Mouse (Mus musculus) lung, adult 10 weeks (tissue): ENCODE measurements around the gene Serpina1a. TPM values are rescaled to one million over a fixed set of nuclear protein-coding genes. Genes with fewer than 3 reads are reported as not detected.

Experiments used
- polyA plus RNA-seq: library from polyadenylated mRNA; stranded (reverse); fragments of 350-450 nt; fragmentation: Illumina TruSeq; extraction: RNeasy Lipid Tissue Mini Kit (QIAGEN cat#74804); gene quantifications from one replicate; pipeline ENCODE4 v1.2.3, GENCODE M21; 2014; ENCODE audit warnings: low read depth, low replicate concordance; ENCODE audit not compliant: insufficient read depth

Gene Serpina1a
- 0.21 TPM for polyA plus RNA-seq

DNA sequence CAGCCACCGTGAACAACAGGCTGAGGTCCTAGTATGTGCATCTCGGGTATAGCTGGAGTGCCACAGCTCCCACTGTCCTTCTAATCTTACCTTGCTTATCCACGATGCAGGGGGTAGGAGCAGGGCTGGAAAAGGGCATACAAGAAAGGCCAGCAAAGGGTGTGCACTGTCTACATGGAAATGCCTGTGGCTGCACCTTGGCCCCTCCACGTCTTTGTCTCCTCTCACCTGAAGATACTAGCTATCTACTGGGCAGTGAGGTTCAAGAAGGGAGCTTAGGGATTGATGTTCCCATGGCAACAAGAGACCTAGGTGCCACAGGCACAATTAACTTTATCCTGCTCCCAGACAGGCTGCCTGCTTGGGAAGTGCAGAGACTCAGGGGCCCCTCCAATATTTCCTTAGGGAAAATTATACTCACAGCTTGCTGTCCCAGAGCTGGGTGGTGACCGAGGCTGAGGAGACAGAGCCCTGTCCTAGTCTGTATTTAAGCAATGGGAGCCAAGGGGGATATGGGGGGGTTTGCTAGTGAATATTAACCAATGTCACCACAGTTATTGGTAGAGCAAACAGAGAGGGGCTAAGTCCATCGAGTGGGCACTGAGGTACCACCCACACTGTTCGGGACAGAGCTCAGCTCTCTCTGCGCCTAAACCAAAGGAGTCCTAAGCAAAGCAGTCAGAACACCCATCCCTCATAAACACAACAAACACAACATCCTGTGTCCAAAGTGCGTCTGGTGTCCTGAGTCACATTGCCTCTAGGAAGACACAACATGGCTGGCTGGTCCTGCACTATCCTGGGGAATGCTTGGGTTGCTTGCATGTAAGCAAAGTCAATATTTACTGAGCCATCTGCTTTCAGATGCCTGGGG, at the start of gene Serpina1a:
Serpina1a (minus strand) TSS at position 462 of the 874 bp plus-strand sequence.

GRCm38 (mm10) chr12:103904837-103905340, 41.5 kb upstream of the Serpina1a start, which contains the start of gene Serpina1c:
Gene Serpina1c (minus strand): TSS chr12:103904887.

DNA sequence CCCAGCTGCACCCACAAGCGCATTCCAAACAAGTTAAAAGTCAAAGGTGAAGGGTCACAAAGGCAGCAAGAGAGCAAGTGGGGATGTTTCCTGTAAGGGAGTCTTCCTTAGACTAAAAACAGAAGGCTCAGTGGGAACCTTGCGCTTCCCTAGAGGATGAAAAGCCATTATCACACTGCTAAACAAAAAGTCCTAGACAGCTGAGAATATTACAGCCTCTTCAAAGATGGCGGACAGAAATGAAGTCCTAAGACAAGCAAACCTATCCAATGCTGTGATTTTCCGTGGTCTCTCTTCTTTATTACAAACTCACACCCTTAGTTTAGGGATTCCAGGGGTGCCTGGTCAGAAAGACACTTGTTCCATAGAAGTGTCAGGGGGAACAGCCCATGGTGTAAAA, 33.1 kb downstream of the Serpina1a start, which contains the start of gene Serpina1b:
Serpina1b (minus strand) TSS at position 101 of the 400 bp plus-strand sequence.

Other genes starting within 250 kb of the Serpina1a start
- gene Serpina10, start 232.1 kb downstream of the Serpina1a start, polyA plus RNA-seq = 0.50 TPM
- not detected for gene Serpina6, start 206.3 kb downstream of the Serpina1a start, polyA plus RNA-seq
- gene Serpina16, start 187.4 kb downstream of the Serpina1a start, polyA plus RNA-seq = not detected
- not detected for gene Serpina1f, start 168.0 kb downstream of the Serpina1a start, polyA plus RNA-seq
- not detected for gene Serpina1d, start 90.0 kb downstream of the Serpina1a start, polyA plus RNA-seq
- 0.28 TPM for gene Serpina1b, start 33.2 kb downstream of the Serpina1a start, polyA plus RNA-seq
- not detected for gene Serpina1c, start 41.3 kb upstream of the Serpina1a start, polyA plus RNA-seq
- not detected for gene Serpina1e, start 95.4 kb upstream of the Serpina1a start, polyA plus RNA-seq
- 0.15 TPM for gene Serpina11, start 126.4 kb upstream of the Serpina1a start, polyA plus RNA-seq
- 1.5 TPM for gene Serpina9, start 150.2 kb upstream of the Serpina1a start, polyA plus RNA-seq
- gene Serpina12, start 180.9 kb upstream of the Serpina1a start, polyA plus RNA-seq = not detected
- not detected for gene Serpina5, start 237.6 kb upstream of the Serpina1a start, polyA plus RNA-seq
- not detected for gene Serpina3a, start 249.2 kb upstream of the Serpina1a start, polyA plus RNA-seq